Mouse (Mus musculus) intestine, embryonic 14.5 days (tissue): ENCODE results near the gene Il17rc. TPM values are rescaled to one million over a fixed set of nuclear protein-coding genes. Genes with fewer than 3 reads are reported as not detected.
A peak's percentile ranks its signal among the peaks of the same experiment; 100 is the strongest.

Experiments used
- ATAC-seq: fragments of 200-750 bp; cut with Nextera tagmentation; replicated peaks from 2 replicates; pipeline ENCODE4 v1.8.0; 2017; ENCODE audit warnings: low read depth, moderate number of reproducible peaks, moderate TSS enrichment, moderate library complexity; ENCODE audit not compliant: low FRiP score, low TSS enrichment
- DNase-seq: peaks from one replicate; pipeline ENCODE4 v3.0.0-alpha.2; 2018; ENCODE audit warnings: low spot score
- H3K27ac ChIP-seq: fragments of 300-500 bp; sonication (generic); 2 replicates; pipeline ENCODE4 v1.5.1; 2014; ENCODE audit warnings: low read depth, mild to moderate bottlenecking, control low read depth
- H3K27me3 ChIP-seq: fragments of 300-500 bp; sonication (generic); replicated peaks from 2 replicates; pipeline ENCODE4 v1.6.1; 2014; ENCODE audit warnings: low read length, control low read depth; ENCODE audit not compliant: control insufficient read depth, insufficient read depth
- H3K36me3 ChIP-seq: fragments of 300-500 bp; sonication (generic); 2 replicates; pipeline ENCODE4 v1.6.1; 2014; ENCODE audit warnings: low read length, control low read depth; ENCODE audit not compliant: control insufficient read depth, insufficient read depth
- H3K4me1 ChIP-seq: fragments of 300-500 bp; sonication (generic); replicated peaks from 2 replicates; pipeline ENCODE4 v1.6.1; 2014; ENCODE audit warnings: low read length, control low read depth, mixed read lengths; ENCODE audit not compliant: control insufficient read depth, insufficient read depth
- H3K4me2 ChIP-seq: fragments of 300-500 bp; sonication (generic); 2 replicates; pipeline ENCODE4 v1.6.1; 2014; ENCODE audit warnings: low read length
- H3K4me3 ChIP-seq: fragments of 300-500 bp; sonication (generic); 2 replicates; pipeline ENCODE4 v1.5.1; 2014; ENCODE audit warnings: low read depth, low read length, control low read depth, mixed read lengths
- H3K9ac ChIP-seq: fragments of 300-500 bp; sonication (generic); 2 replicates; pipeline ENCODE4 v1.6.1; 2014; ENCODE audit warnings: mild to moderate bottlenecking, low read length
- H3K9me3 ChIP-seq: fragments of 300-500 bp; sonication (generic); 2 replicates; pipeline ENCODE4 v1.6.1; 2016; ENCODE audit warnings: low read length, control low read depth; ENCODE audit not compliant: control insufficient read depth
- WGBS: fragments of 180-500 bp; shearing (Covaris S2); extraction: QIAGEN DNeasy Blood & Tissue Kit; methylation state at CpG from one replicate; pipeline ENCODE4 v1.1.7; 2014; 5-methylcytosine and 5-hydroxymethylcytosine counted together
- polyA plus RNA-seq: library from polyadenylated mRNA; unstranded; fragments of >200 nt; fragmentation: Nextera tagmentation; extraction: Ambion mirVana; gene quantifications from 2 replicates; pipeline ENCODE4 v1.2.1, GENCODE M21; 2014

The Il17rc gene
- polyA plus RNA-seq, 1 experiment from 2014 or later, result 18.5 TPM

DNA sequence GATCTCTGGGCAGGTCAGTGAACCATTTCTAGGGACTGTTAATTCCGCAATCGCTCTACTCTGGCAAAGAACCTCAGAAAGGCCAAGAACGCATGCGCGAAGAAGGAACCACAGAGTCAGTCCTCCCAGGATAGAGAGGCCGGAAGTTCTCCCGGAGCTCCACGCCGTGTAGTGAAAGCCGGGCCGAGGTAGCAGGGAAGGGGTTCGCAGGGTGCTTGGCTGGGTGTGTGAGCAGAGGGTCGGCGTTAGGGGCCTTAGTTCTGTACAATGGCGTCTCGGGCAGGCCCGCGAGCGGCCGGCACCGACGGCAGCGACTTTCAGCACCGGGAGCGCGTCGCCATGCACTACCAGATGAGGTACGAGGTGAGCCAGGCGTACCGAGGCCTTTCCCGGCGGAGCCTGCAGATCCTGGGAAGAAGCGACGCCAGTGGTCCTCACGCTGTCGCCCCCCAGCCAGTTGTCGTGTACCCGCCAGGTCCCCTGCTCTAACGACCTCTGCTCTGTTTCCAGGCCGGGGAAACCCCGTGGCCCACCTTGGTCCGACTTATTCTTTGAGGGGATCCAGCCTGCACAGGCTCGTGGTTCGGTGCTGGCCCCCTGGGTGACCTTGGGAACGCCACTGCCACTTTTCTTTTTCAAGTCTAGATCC, 28.7 kb upstream of the Il17rc start, which contains the start of gene Jagn1:
Gene Jagn1, plus strand, starts transcription at position 128 of the 649 bp plus-strand sequence.
- under 1% methylated on average over 45 of the region's 45 CpGs for WGBS

DNA sequence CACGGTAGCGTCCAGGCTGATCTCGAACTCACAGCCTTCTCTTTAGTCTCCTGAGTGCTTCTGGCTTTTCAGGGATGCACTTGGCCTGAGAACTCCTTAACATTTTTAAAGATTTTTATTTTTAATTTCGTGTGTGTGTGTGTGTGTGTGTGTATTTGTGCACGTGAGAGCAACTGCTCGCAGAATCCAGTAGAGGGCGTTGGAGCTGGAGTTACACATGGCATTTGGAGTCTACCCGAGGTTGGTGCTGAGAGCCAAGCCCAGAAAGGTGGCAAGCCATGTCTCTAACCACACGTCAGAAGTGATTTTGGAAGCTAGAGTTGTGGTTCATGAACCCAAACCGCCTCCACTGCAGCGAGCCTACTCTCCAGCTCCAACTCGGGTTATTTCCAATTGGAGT, 28.1 kb upstream of the Il17rc start:
- Histone ChIP-seq H3K4me2 (peak overlapping the region; percentile 92), H3K27me3 (no peaks in the 10 kb centered on the region)
- DNase-seq, result no peak

More for the DNA sequence above, 28.7 kb upstream of the Il17rc start, which contains the start of gene Jagn1:
- peak; percentile 88 for ATAC-seq
- Histone ChIP-seq H3K27me3 (no peaks in the 10 kb centered on the region), H3K4me3 (peak within 1 kb of the TSS; percentile 96), H3K9me3 (no peaks in the 10 kb centered on the region), H3K4me1 (peaks cover 7% of the 10 kb centered on the region), H3K36me3 (peaks cover 10% of the 10 kb centered on the region), H3K4me2 (peak within 1 kb of the TSS; percentile 92), H3K27ac (peak within 1 kb of the TSS; percentile 59; the same call in 1 of the 2 replicates), H3K9ac (peak within 1 kb of the TSS; percentile 96)
- peak; percentile 100 for DNase-seq

DNA sequence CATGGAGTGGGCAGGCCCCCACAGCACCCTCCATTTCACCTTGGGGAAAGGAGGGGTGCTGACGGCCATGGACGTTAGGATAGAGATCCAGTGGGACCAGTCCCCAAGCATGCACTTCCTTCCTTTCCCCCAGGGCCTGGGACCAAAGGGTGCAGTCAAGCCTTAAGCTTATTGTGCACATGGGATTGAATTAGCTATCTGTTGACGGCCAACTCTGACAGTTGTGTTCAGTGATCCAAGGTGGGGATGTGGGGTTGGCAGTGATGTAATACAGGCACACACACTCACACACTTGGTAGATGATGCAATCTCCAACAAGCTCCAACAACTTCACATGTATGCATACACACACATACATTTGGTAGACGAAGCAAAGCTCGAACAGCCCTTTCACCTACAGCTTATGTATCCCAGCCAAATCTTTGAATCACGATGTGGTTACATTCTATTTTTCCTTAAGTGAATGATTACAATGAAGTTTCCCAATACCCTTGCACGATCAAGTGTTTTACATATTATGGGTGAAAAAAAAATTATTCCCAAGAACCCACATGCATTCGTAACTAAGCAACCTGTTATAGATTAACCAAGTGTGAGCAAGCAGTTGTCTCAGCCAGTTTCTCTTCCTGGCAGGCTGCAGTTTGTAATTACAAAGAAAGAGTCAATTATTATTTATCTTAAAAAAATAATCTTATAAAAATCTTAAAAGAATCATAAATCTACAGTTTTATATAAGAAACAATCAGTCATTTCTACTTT, 26.8 kb upstream of the Il17rc start:
- ATAC-seq (no peak), DNase-seq (no peak)
- no peak overlapping the region for H3K4me2 ChIP-seq
- H3K9ac ChIP-seq, result no peak overlapping the region
- peaks cover 25% of the 10 kb centered on the region for H3K36me3 ChIP-seq
- no peak overlapping the region for H3K4me3 ChIP-seq
- peaks cover 7% of the 10 kb centered on the region for H3K4me1 ChIP-seq
- H3K9me3 ChIP-seq, result no peaks in the 10 kb centered on the region
- no peak overlapping the region for H3K27ac ChIP-seq
- WGBS, result 79% methylated on average over 6 of the region's 8 CpGs
- no peaks in the 10 kb centered on the region for H3K27me3 ChIP-seq

More for the DNA sequence above, 28.1 kb upstream of the Il17rc start:
- Histone ChIP-seq H3K36me3 (peaks cover 15% of the 10 kb centered on the region), H3K9me3 (no peaks in the 10 kb centered on the region), H3K4me1 (peaks cover 7% of the 10 kb centered on the region), H3K4me3 (peak overlapping the region; percentile 96), H3K27ac (0 out of 2 replicates have a peak overlapping the region, but pooled peaks have one; percentile 59), H3K9ac (peak overlapping the region; percentile 96)
- WGBS, result 49% methylated on average over 12 of the region's 12 CpGs
- ATAC-seq, result no peak

DNA sequence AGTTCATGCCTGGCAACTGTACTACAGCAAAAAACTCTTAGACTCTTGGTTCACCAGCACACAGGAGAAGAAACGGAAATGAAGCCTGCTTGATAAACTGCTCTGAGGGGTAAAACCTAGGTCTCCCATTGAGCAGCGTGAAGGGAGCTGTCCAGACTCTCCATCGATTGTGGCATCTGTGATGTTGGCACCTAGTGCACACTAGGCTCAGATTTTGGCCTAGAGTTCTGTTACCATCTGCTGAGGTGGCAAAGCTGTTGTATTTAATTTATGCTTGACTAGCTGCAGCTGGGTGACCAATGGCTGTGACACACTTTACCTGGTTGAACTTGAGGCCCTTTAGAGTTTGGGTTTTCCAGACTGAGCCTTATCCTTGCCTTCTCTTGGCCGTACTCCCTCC, 23.6 kb upstream of the Il17rc start:
- ATAC-seq (no peak), DNase-seq (no peak)
- H3K4me1 ChIP-seq, result peaks cover 7% of the 10 kb centered on the region
- H3K4me3 ChIP-seq, result no peak overlapping the region
- no peaks in the 10 kb centered on the region for H3K9me3 ChIP-seq
- no peak overlapping the region for H3K9ac ChIP-seq
- no peaks in the 10 kb centered on the region for H3K27me3 ChIP-seq
- WGBS, result 88% methylated on average over 4 of the region's 4 CpGs
- no peak overlapping the region for H3K4me2 ChIP-seq
- H3K27ac ChIP-seq, result no peak overlapping the region
- H3K36me3 ChIP-seq, result peaks cover 25% of the 10 kb centered on the region

DNA sequence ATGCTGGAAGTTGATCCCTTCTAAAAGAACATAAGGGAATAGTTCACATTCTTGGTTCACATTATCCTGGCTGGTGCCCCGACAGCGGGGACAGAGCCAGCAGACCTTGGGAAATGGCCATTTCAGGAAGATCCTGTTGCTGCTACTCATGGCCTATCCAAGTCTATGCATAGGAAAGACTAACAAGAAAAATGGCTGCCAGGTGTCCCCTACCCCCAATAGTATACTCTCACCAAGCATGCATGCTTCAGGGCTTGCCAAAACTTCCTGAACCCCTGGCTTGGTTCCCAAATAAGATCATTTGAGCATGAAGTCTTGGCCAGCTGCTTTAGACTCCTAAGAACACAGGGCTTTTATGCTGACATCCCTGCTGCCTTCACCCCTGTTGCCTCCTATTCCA, 19.4 kb upstream of the Il17rc start:
- H3K4me3 ChIP-seq, result no peak overlapping the region
- DNase-seq (no peak), ATAC-seq (no peak)
- 78% methylated on average over 2 of the region's 2 CpGs for WGBS
- no peaks in the 10 kb centered on the region for H3K4me1 ChIP-seq
- peaks cover 22% of the 10 kb centered on the region for H3K36me3 ChIP-seq
- no peak overlapping the region for H3K9ac ChIP-seq
- H3K27ac ChIP-seq, result no peak overlapping the region
- H3K4me2 ChIP-seq, result no peak overlapping the region
- no peaks in the 10 kb centered on the region for H3K9me3 ChIP-seq
- H3K27me3 ChIP-seq, result no peaks in the 10 kb centered on the region

DNA sequence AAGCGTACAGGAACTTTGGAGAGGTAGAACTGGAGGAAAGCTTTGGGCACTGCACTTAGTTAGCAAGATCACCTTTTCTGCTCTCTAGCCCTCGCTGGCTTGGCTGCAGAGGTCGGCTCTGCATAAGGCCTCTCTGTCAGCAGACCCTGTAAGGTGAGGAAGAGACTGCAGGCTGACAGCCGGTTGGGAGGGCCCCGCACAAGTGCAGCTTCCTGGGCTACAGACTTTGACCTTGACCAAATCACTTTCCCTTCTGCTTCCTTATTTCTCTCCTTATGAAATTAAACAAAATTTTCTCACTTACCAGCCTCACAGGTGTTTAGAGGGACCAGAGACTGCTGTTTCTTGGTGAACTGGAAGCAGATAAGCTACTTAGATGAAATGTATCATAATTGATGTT, 16.2 kb upstream of the Il17rc start:
- 52% methylated on average over 5 of the region's 5 CpGs for WGBS
- ATAC-seq, result no peak
- no peaks in the 10 kb centered on the region for H3K4me1 ChIP-seq

DNA sequence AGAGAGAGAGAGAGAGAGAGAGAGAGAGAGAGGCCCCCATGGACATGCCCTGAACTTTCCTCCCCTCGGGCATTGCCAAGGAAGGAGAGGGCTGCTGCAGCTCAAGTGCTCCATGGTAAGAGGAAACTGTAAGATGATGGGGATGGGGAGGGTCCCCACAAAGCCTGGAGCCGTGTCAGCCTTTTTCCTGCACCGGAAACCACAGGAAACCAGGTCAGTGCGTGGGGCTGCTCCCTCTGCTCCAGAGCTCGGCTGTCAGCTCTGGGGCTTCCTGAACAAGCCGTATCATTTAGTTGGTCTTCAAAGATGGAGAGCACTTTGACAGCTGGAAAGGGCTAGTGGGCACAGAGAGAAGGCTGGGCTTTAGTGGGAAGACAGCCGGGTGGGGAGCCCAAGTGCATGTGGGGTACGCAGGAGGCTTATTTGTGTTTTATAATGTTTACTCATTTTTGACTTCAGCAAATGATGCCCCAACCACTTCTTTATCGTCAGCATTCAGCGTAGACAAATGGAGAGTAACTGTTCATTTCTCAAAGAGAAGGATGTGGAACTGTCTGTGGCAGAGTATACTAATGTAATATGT, 13.2 kb upstream of the Il17rc start, which contains the start of gene Il17re:
Gene Il17re, plus strand, starts transcription at position 533 of the 583 bp plus-strand sequence.
- H3K9ac ChIP-seq, result no peak within 1 kb of the TSS
- no peaks in the 10 kb centered on the region for H3K9me3 ChIP-seq
- no peak within 1 kb of the TSS; the same call in 1 of the 2 replicates for H3K4me2 ChIP-seq
- no peaks in the 10 kb centered on the region for H3K4me1 ChIP-seq
- ATAC-seq (no peak), DNase-seq (no peak)
- H3K36me3 ChIP-seq, result no peaks in the 10 kb centered on the region
- no peak within 1 kb of the TSS for H3K27ac ChIP-seq
- WGBS, result 55% methylated on average over 10 of the region's 10 CpGs
- H3K27me3 ChIP-seq, result no peaks in the 10 kb centered on the region
- H3K4me3 ChIP-seq, result no peak within 1 kb of the TSS

More for the DNA sequence above, 16.2 kb upstream of the Il17rc start:
- Histone ChIP-seq H3K27me3 (no peaks in the 10 kb centered on the region), H3K9ac (no peak overlapping the region), H3K27ac (no peak overlapping the region), H3K4me3 (no peak overlapping the region), H3K9me3 (no peaks in the 10 kb centered on the region), H3K4me2 (no peak overlapping the region), H3K36me3 (no peaks in the 10 kb centered on the region)
- DNase-seq, result no peak

DNA sequence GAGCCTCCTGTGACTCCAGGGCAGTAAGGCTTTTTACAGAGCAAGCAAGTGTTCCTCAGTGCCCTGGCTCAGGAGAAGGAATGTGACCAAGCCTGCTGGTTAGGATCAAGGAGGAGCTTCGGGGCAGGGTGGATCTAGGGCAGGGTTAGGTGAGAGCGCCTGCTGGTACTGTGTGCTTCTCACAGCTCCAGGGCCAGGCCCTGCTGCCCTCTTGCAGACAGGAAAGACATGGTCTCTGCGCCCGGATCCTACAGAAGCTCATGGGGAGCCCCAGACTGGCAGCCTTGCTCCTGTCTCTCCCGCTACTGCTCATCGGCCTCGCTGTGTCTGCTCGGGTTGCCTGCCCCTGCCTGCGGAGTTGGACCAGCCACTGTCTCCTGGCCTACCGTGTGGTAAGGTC, 12.6 kb upstream of the Il17rc start:
- Histone ChIP-seq H3K4me2 (no peak overlapping the region; the same call in 1 of the 2 replicates), H3K27ac (no peak overlapping the region), H3K9me3 (no peaks in the 10 kb centered on the region), H3K9ac (no peak overlapping the region), H3K4me1 (no peaks in the 10 kb centered on the region), H3K27me3 (no peaks in the 10 kb centered on the region), H3K4me3 (no peak overlapping the region), H3K36me3 (no peaks in the 10 kb centered on the region)
- peak; percentile 85 for ATAC-seq
- WGBS, result 48% methylated on average over 10 of the region's 10 CpGs
- no peak for DNase-seq
